Mouse (Mus musculus): ENCODE data around the gene Iqsec3.
"Not testable (repeated sequence)": the region's sequence is repeated elsewhere in the genome, so short reads cannot be mapped to it uniquely, and the experiment has no call there.

Iqsec3 gene

DNA sequence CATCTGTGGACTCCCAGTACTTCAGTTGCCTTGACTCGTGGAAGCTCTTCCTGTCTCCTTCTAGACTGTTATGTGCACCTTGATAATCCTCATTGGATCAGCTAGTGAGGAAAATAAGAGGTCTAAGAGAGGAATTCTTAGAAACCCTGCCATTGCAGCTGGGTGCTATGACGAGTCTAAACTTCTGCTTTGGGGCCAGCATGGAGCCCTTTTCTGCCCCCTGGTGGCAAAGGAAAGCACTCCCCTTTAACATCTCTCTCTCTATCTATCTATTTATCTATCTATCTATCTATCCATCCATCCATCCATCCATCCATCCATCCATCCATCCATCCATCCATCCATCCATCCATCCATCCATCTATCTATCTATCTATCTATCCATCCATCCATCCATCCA is 106.9 kb downstream of the Iqsec3 start:
- DNase-seq (ENCODE audit: low spot score), result not testable (repeated sequence)

DNA sequence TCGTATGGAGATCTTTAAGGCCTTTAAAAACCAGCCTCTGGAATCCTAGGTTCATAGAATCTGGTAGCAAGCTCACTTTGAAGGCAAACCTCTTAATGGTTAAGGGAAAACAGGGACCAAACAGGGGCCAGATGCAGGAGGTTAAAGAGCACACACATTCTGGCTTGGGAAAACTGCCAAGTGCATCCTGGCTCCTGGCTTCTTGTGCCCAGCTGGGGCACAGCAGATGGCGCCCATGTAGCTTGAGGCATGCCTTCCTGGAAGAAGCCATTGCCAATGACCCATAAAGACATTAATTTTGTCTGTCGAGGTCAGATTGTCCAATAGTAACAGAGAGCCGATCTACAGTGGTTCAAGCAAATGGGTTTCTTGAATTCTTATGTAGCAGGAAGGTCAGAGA is 109.5 kb downstream of the Iqsec3 start:
- no peak for DNase-seq (ENCODE audit: low spot score)

DNA sequence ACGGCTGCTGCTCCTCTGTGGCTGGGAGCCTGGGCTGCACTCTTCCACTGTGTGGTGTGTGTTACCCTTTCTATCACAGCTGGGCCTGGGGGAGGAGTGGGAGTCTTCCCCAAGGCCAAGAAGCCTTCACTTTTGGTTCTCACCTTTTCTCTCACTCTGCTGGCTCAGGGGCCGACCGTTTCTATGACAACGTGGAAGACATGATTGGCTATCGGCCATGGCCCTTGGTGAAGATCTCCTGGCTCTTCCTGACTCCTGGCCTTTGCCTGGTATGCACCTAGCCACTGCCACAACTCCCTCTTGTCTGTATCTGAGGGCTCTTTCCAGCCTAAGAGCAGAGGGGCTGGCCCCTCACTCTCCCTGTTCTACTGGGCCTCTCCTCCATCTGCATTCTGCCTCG is 110.4 kb downstream of the Iqsec3 start:
- DNase-seq (ENCODE audit: low spot score), result no peak

DNA sequence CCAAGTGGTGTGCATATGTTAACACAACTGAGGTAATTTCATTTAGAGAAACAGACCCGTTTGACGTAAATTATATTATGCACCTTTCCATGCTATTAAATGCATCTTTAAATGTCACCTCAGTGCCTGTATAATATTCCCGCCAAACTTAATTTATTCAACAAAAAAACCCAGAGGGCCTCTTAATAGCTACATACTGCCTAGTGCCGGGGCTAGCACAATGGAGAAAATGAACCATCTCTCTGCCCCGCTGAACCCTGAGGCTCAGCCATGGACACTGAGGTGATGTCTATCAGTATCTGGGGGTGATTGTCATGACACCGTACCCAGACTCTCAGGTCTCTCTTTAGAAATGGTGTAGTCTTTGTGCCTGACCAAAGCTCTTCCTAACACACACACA is 116.2 kb downstream of the Iqsec3 start:
- DNase-seq (ENCODE audit: low spot score), result no peak

DNA sequence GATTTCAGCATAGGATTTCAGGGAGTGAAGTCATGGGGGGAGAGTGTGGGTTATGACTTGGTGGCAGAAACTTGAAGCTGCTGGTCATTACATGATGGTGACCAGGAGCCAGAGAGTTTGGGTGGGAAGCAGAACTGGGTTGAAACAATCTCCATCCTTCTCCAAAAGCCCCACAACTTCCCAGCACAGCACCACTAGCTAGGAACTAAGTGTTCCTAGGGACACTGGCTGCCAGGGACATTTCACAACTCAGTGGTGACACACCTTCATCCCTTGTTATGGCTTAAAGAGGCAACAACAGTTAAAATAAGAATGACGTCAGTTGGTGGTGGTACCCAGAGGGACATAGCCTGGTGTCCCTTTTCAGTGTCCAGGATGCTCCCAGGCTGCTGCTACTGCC is 117.4 kb downstream of the Iqsec3 start:
- no peak for DNase-seq (ENCODE audit: low spot score)

DNA sequence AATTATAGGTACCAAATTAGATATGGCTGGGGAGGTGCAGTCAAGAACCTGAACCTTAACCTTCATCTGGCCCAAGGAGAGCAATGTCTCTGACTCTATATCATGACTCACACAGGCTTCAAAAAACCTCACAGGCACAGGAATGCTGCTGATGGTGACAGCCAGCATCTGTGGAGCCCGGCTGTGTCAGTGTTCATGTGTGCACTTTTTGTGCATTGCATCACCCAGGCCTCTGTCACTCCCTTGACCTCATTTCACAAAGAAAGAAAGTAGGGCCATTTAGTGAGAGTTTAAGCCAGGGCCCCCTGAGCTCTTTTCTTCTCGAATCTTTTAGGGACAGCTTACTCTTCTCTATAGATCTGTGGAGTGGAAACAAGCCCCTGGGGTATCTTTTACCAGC is 121.2 kb downstream of the Iqsec3 start:
- peak; percentile 43 for DNase-seq (ENCODE audit: low spot score)

DNA sequence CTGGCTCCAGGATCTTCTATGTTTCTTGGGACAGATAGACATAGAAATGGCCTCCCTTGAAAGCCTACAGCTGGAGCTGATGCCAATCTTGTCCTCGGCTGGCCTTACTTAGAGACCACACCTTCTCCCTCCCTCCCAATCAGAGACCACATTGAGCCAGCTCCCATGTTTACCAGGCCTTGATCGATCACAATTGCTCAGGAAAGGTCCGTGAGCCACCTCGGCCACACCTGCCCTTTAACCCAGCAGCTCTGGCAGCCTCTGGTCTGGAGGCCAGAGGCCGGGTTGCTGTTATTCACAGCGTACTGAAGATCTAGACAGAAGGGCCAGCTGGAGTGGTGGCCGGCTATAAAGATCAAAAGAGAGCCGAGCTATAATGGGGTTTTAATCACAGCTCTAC is 127.0 kb downstream of the Iqsec3 start:
- no peak for DNase-seq (ENCODE audit: low spot score)

DNA sequence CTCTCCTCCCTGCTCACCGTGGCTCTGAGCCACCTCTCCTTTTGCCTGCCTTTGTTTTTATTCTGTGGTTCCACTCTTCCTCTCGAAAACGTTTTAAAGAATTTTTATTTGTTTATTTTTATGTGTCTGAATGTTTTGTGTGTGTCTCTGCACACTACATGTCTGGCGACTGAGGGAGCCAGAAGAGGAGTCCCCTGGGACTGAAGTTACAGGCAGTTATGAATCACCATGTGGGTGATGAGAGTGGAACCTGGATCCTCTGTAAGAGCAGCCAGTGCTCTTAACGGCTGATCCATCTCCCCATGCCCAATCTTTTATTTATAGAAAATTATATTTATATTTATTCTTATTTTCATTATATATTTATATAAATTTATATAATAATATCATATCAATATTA is 129.1 kb downstream of the Iqsec3 start:
- peak; percentile 23 for DNase-seq (ENCODE audit: low spot score)

DNA sequence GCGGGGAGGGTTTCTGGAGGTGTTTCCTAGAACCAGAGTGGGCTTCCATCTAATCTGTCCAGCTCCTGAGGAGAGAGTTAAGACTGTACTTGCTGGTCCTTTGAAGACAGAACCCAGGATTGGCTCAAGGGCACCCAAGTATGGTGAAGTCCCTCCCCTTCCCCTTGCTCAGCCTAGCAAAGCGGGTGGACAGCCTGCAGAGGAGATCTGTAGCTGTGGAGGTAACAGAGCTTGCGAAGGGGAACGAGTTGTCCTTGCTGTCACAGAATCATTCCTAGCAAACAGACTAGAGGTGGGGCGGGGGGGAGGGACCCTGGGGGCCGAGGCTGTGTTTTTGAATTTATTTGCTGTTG is 129.7 kb downstream of the Iqsec3 start:
- no peak for DNase-seq (ENCODE audit: low spot score)

DNA sequence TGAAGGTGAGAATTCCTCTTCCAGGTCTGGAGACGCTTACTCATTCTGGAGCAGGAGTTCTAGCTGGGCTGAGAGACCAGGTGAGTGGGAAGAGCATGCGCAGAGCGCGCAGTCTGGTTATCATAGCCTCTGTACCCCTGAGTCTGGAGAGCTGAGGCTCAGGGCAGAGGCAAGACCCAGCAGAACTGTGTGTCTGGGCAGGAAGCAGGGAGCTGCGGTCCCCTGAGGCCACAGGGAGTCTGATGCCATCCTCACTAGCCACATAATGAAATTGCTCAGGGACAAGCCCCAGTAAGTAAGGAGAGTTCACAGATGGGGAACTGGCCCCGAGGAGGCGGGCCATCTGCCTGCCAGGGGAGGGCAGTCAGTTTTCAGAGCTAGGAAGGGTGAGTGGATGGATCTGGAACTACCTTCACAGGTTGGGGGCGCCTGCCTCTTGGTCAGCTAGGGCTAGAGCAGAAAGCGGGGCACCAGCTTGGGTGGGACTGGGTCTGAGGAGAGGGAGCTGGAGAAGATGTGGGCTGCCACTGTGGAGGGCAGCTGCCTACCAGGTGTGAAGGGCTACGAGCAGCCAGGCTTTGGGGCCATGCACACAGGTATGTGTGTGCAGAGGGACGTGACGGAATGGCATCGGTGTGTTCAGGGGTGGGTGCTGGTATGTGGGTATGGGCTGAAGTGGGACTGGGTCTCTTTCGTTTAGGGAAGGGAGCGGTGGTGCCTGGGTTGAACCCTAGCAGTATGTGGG is 130.3 kb downstream of the Iqsec3 start, which contains the start of gene Slc6a12:
Gene Slc6a12, plus strand, starts transcription at position 51 of the 745 bp plus-strand sequence.
- DNase-seq (ENCODE audit: low spot score), result peak; percentile 20

DNA sequence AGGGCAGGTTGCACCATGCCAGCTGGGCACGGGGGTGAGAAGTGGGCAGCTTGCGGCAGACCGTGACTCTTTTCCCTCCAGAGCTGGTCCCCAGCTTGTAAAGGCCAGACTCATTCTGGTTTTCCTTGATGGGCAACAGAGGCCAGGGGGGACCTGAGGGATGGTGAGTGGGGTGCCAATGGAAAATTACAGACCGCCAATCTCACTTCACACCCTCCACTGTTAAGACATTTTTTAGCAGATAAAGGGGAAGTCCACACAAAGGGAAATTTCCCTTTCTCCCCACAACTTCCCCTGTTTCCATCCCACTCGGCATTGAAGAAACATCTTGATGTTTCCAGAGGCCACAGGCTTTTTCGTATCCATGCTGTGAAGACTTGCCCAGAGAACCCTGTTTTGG is 131.8 kb downstream of the Iqsec3 start:
- DNase-seq (ENCODE audit: low spot score), result no peak

DNA sequence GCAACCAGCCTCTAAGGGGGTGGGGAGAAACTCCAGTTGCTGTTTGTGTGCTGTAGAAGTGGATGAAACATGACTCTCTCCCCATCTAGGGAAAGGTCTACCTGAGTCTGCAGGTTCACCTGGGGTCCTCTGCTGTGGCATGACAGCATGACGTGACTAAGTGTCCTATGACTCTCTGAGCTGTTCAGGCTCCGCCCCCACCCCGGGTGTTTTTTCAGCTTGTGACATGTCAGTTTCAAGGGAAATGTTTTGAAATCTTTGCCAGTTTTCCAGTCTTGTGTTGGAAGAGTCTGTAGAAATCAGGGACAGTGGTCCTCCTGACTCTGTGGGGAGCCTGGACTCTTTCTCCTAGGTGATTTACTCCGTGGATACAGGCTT is 135.0 kb downstream of the Iqsec3 start:
- no peak for DNase-seq (ENCODE audit: low spot score)

DNA sequence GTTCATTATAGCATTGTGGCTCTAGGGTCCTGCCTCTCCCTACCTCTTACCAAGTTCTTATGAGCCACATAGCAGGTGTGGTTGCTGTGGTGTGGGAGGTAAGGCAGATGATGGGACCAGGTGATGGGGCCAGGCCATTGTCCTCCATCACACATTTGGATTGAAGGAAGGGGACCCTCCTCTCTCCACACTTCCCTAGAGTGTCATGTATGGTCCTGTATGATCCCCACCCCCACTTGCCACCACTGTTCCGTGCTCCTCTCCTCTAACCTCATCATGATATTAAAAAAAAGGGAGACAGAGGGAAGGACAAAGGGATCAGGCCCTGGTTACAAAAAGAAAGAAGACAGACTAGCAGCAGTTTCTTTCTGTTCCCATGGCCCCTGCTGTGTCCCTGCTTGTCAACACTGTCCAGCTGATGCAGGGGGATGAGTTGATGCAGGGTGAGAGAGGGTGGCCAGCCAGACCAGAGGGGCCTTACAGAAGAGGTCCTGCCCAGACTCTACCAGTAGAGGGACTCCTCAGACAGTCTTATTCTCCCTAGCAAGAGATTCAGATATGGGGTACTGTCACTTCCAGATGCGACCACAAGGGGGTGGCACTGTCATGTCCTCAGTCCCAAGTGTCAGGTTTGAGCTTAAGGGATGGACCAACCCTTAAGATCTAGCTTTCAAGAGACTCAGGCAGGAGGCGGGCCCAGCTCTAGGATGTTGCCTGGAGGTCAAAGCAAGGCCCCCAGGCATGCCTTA is 135.5 kb downstream of the Iqsec3 start:
- DNase-seq (ENCODE audit: low spot score), result peak; percentile 87

DNA sequence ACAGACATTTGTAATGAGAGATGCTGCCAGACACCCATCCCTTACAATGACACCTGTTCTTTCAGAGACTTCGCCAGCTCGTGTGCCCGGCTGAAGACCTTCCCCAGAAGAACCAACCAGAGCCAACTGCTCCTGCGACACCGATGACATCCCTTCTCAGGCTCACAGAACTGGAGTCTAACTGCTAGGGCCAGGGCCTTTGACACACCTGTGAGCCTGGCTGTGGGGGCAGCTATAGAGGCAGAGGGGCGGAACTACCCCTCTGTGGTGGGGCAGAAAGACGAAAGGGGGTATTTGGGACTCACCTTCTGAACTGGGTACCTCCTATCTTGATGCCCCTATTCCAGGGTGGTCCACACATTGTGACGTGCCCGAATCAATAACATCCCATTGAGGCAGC is 136.2 kb downstream of the Iqsec3 start:
- no peak for DNase-seq (ENCODE audit: low spot score)

DNA sequence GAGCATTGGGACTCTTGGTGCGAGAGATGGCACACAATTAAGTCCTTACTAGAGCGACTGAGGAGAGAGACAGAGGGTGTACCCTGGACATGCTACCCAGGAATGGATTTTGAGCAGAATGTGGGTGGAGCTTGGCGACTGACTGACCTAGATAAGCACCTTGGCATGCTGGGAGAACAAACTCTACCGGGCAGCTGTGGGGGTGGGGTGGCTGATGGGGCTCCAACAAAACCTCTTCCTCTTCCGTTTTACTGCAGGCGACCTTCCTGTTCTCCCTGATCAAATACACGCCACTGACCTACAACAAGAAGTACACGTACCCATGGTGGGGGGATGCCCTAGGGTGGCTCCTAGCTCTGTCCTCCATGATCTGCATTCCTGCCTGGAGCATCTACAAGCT is 136.9 kb downstream of the Iqsec3 start:
- DNase-seq (ENCODE audit: low spot score), result no peak

DNA sequence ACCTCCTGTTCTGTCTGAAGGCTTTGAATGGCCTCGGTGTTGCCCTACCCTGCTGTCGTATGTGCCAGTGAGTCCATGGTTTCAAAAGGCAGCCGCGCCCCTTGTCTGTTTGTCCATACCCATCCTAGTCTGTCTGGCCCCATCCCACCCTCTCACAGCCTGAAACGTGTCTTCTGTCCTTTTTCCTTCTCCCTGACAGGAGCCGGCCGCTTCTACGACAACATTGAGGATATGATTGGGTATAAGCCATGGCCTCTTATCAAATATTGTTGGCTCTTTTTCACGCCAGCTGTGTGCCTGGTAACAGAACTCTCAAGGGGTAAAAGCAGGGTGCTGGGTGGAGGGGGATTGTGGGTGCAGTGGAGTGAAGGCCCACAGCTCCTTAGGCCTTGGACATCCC is 137.6 kb downstream of the Iqsec3 start:
- no peak for DNase-seq (ENCODE audit: low spot score)

DNA sequence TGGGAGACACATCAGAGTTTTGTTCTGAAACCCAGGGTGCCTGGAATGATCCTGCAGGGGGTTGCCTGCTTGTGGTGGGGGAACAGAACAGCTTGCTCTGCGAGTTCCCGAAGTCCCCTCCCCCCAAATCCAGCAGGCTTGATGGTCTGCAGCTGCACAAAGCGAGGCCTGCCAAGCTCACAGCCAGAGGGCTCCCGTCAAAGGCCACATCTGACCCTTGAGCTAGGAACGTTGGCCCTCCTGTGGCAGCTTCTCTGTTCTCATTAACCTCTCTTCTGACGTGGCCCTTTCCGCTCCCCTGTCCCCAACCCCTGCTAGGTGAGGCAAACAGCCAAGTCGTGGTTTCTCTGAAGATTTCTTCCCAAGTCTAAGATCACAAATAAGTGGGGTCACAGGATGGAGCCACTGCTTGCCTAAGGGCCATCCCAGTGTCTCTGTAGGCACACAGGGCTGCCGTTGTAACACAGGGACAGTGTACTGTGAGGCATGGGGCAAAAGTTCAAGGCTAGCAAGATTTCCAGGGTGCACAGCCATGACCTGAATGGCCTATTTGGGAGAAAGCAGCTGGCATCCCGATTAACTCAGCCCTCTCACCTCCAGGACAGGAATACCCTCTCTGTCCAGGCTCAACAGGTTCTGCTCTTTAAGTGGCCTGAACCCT is 143.5 kb downstream of the Iqsec3 start:
- DNase-seq (ENCODE audit: low spot score), result no peak

DNA sequence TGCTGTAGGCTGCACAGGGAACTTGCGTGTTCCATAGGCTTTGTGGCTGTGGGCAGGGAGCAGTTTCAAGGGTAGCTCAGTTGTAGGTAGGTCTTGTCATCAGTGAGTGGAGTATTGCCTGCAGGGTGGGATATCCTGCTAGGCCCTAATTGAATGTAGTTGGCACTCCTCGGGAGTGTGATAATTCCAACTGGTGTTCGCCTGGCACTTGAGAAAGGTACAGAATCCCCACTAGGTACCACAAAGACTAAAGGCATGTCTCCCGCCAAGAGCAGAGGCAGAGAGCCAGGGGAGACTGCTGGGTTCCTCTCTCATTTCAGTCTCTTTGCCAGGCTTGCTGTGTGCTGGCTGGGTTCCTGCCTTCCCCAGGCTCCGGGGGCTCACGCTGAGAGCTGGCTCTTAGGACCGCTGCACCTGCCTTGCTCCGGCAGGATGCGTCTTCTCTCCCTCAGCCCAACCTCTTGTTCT is 145.0 kb downstream of the Iqsec3 start:
- no peak for DNase-seq (ENCODE audit: low spot score)

DNA sequence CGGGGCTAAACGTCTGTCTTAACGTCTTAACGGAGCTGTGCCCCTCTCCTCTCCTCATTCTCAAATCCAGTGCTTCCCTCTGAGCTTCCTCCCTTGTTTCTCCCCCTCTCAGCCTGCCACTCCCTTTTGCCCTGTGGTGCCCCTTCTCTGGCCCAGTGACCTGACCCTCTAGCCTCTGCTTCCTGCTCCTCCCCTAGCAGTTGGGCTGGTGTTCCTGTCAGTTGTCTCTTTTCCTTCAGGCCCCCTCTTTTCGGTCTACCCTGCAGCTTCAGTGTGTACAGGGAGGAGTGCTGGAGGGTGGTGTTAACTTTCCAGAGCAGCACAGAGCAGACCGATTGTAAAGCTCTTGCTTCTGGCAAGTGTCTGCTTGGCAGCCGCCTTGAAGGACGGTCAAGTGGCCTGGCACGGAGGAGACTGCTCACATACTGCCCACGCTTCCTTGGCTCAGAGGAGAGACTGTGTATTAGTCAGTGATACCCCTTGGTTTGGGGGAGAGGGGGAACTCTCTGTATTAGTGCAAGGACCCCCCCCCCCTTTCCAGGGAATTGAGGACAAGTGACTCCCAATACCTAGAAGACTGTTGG is 146.9 kb downstream of the Iqsec3 start:
- DNase-seq (ENCODE audit: low spot score), result no peak

DNA sequence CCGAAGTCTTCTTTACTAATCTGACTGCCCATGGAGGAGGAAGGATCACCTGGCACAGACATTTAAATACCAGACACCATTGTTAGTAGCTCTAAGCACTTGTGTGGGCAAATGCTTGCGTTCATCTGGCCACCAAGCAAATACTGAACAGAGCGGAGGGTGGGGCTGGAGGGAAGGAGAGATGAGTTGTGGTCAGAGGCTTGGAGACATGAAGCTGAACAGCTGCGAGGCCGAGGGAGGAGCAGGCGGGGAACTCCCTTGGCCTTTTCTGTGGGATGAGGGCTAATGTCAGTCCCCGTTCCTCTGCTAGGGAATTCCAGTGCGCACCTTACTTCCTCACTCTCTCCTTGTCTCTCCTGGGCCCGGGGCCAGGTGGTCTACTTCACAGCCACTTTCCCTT is 147.7 kb downstream of the Iqsec3 start:
- no peak for DNase-seq (ENCODE audit: low spot score)

DNA sequence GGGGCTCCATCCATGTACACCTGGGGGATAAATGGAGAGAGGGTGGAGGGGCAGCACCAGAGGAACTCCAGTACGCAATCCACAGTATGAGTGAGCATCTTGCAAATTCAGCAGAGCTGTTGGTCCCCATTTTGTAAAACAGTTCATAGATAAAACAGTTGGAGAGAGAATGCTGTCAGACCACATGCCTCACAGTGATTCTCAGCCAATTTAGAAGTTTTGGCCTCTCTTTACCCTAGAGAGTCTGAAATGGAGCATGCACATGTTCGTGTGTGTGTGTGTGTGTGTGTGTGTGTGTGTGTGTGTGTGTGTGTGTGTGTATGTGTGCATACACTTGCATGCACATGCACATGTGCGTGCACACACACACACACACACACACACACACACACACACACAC is 148.2 kb downstream of the Iqsec3 start:
- no peak for DNase-seq (ENCODE audit: low spot score)
